Mouse (Mus musculus): ENCODE data around the gene Cyp4f15.

DNA sequence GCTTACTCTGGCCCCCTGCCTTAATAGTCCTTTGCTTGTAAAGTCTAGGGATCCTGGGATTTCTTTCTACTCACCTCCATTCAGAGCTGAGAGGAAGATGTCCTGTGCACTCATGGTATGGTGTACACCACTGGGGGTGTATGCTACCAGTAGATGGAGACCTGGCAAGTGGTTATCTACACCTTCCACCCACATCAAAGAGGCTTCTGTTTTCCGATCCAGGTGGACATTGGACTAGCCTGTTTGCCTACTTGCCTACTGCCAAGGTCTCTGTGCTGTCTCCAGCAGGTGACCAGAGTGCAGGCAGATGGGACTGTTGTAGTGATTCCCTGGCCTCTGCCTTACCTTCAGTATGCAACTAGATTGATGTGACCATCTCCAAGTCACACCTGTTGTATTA lies 5.5 kb downstream of the Cyp4f15 start:
- TF ChIP-seq GABPA (IDR thresholded peaks at IDR 0.05; ENCODE audit: low read depth, low read length) (no peak), MAX (IDR thresholded peaks at IDR 0.05; ENCODE audit: low read length) (no peak), CTCF (IDR thresholded peaks at IDR 0.05 in 2 of 3, conservative IDR thresholded peaks at IDR 0.05 in 1 of 3; ENCODE audit: control insufficient read depth in 1 of 3, insufficient read depth in 1 of 3, low read depth in 2 of 3, low read length in 3 of 3, poor library complexity in 1 of 3, severe bottlenecking in 1 of 3) (no peak), POLR2A (IDR thresholded peaks at IDR 0.05; ENCODE audit: control insufficient read depth in 1 of 2, insufficient read depth in 1 of 2, low read depth in 1 of 2, low read length in 2 of 2, poor library complexity in 1 of 2) (no peak), MEF2A (IDR thresholded peaks at IDR 0.05; ENCODE audit: extremely low read depth, insufficient replicate concordance, low read depth, low read length, poor library complexity, severe bottlenecking) (no peak), E2F4 (IDR thresholded peaks at IDR 0.05; ENCODE audit: borderline replicate concordance, low read depth, low read length) (no peak), MAFK (IDR thresholded peaks at IDR 0.05; ENCODE audit: borderline replicate concordance, low read depth, low read length) (no peak), RCOR1 (IDR thresholded peaks at IDR 0.05; ENCODE audit: low read depth, low read length) (no peak), MXI1 (IDR thresholded peaks at IDR 0.05; ENCODE audit: low read depth, low read length) (no peak), EP300 (IDR thresholded peaks at IDR 0.05; ENCODE audit: low read depth in 1 of 2, low read length in 2 of 2) (no peak), GATA1 (IDR thresholded peaks at IDR 0.05; ENCODE audit: low read depth, low read length) (no peak)
